Mouse (Mus musculus) testis, adult 2 months (tissue): Measurements from ENCODE around the gene Cpxm2.

ENCODE experiments used
- CTCF ChIP-seq: fragments of 200-500 bp; IDR thresholded peaks from 2 replicates; pipeline ENCODE4 v1.5.1; 2012; ENCODE audit warnings: low read depth, mild to moderate bottlenecking, inconsistent platforms, low read length, moderate library complexity; ENCODE audit not compliant: control insufficient read depth, insufficient read depth, insufficient replicate concordance
- POLR2A ChIP-seq: fragments of 200-500 bp; IDR thresholded peaks from 2 replicates; pipeline ENCODE4 v1.6.1; 2012; ENCODE audit warnings: low read depth, mild to moderate bottlenecking, inconsistent platforms, low read length, moderate library complexity; ENCODE audit not compliant: control insufficient read depth

DNA sequence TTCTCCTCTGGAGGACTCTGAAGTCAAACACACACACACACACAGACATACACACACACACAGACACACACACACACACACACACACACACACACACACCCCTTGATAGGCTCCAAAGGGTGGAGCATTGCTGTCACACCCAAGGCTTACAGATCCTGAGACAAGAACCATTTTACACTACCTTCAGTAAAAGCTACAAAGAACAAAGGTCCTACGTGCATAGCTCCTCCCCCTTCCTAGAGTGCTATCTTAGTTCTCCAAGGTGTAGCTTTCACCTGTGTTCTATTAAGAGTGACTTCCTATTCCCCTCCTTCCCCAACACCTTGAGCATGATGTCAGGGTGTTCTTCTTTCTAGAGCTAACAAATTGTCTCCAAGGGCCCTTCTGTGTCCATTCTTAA is 78.7 kb downstream of the Cpxm2 start:
- TF ChIP-seq CTCF (no peak), POLR2A (no peak)
